Mouse (Mus musculus): Measurements from ENCODE around the gene Stra6.

Gene Stra6

DNA sequence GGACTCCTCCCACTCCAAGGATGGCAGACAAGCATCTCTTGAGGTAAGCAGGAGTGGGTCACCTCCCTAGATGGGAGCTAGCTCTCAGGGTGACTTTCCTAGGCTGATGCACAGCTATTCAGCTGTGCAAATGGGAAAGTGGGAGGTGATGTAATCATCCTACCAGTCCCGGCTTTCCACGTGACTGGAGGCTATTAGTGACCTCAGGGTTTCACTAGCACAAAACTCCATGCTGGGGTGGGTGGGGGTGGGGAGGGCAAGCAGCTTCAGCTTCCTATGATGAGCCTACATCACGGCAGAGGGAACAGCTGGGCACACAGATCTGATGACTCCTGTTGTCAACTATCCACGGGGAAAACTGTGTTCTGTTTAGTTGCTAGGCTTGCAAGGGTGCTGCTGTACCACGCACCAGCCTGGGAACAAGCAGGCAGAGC lies 111.2 kb downstream of the Stra6 start:
- peak in 1 of 2 experiments; percentile 52 for DNase-seq (ENCODE audit: low spot score in 2 of 2)

DNA sequence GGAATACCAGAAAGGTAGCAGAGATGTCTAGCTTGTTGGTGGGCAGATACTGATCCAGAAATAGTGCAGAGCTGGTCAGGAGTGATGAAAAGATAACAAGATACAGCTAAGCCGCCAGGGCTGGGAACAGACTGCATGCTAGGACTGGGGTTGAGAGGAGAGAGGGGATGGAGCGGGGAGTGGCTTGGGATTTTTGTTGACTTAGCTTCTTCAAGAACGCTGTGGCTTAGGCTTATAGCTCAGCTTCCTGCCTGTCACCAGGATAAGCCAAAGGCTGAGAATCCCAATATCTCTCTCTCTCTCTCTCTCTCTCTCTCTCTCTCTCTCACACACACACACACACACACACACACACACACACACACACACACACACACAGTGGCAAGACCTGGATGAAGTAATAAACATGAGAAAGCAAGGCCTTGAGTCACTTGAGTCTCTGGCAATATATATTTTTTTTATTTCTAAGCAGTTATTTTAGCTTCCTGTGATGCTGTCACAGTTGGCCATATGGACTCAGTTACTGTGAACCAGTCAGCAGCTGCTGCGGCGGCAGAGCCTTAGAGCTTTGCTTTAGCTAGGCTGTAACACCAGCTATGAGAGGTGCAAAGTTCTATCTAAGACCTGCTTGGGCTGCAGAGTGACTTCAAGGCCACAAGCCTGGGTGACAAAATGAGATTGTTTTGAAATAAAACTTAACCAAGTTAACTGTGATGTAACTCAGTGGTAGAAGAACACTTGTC lies 112.3 kb downstream of the Stra6 start:
- DNase-seq (ENCODE audit: low spot score in 2 of 2): peak in 1 of 2 experiments; percentile 73

DNA sequence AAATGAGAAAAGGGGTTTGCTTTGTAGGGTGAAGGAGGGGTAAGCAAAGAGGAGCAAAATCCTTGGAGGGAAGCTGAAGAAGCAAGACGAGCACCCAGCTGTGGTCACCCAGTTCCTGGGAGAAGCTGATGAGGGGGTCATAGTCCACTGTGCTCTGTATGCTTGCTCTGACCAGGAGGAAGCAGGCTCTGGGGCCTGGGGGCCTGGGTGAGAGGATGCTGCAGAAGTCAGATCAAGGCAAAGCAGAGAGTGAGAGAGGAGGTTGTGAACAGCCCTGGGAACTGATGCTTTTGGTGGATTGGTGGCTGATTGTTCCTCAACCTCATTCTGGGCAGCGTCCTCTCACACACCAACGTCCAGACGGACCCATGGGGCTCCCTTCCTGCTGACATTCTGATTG lies 113.6 kb downstream of the Stra6 start:
- no peak for DNase-seq (ENCODE audit: low spot score in 2 of 2)

GRCm38 (mm10) chr9:58179390-58179789 lies 115.8 kb downstream of the Stra6 start:
- DNase-seq (ENCODE audit: low spot score in 2 of 2): no peak

- no peak for DNase-seq (ENCODE audit: low spot score in 2 of 2)
These were observed 120.9 kb downstream of the Stra6 start for GRCm38 (mm10) chr9:58184456-58184855.

- no peak for DNase-seq (ENCODE audit: low spot score in 2 of 2)
These were observed 130.6 kb downstream of the Stra6 start for GRCm38 (mm10) chr9:58194222-58194621.

GRCm38 (mm10) chr9:58195671-58196070 lies 132.1 kb downstream of the Stra6 start:
- DNase-seq (ENCODE audit: low spot score in 2 of 2): no peak

GRCm38 (mm10) chr9:58196141-58196540 lies 132.6 kb downstream of the Stra6 start:
- no peak for DNase-seq (ENCODE audit: low spot score in 2 of 2)

DNA sequence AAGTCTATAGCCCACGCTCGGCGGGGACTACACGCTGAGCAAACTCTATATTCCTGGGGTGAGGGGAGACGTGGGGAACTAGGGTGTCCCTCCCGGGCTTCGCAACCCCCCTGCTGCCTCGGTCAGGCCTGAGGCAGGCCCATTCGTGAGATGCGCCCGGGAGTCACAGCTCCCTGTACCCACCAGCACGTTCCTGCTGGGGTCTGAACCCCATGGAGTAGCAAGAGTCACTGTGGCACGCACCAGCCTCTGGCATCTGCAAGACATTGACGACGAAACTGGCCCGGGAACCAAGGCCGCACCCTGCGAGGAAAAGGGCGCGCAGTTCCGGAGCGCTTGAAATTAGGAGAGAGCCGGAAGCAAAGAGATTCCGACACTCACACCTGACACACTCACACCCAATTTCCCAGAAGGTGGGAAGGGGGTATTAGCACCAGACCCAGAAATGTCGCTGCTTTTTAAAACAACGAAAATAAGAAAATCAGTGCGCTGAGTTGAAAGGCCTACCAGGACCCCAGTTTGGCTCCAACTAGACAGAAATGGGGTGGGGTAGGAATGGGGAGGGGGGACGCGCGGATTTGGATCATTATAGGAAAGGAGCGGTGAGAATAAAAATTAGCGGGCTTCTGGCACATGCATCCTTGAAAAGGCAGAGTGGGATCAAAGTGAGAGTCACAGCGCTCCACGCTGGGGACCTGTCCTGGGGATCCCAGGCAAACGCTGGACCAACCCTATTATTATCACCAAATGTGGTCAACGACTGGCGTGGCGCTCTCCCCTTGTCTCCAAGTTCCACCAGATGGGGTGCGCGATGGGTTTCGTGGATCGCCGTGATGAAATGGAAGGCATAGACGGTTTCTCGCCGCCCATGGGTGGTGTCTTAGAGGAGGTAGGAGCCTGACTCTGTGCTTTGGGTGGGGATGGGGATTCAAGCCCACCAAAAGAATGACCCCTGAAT lies 133.3 kb downstream of the Stra6 start:
- no peak for DNase-seq (ENCODE audit: low spot score in 2 of 2)

GRCm38 (mm10) chr9:58197781-58198701 lies 134.5 kb downstream of the Stra6 start:
- DNase-seq (ENCODE audit: low spot score in 2 of 2): peak in 1 of 2 experiments; percentile 61

DNA sequence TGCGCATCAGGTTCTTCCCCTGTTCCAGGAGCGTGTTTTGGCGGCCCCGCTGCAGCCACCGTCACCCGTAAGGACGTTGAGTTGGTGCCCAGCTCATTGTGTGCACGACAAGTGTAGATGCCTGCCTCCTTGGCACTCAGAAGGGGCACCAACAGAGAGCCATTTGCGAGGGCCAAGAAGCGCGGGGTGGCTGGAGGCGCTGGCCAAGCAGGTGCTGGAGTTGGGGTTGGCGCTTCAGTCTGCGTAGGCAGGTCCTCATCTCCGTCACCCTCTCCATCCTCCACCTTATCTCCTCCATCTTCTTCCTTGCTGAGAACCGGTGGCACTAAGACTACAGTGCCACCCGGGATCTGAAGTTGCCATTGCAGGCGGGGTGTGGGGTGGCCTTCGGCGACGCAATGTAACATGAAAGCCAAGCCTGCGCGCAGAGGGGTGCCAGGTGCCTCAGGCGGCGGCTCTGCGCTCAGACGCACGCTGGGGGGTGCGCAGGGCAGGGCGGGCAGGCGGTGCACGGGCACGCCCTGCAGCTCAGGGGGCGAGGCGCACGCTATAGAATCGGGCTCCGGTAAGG lies 135.3 kb downstream of the Stra6 start:
- no peak for DNase-seq (ENCODE audit: low spot score in 2 of 2)

GRCm38 (mm10) chr9:58199381-58200269 lies 136.0 kb downstream of the Stra6 start:
- DNase-seq (ENCODE audit: low spot score in 2 of 2): peak in 1 of 2 experiments; percentile 56

- no peak for DNase-seq (ENCODE audit: low spot score in 2 of 2)
These were observed 136.9 kb downstream of the Stra6 start for GRCm38 (mm10) chr9:58200270-58201090.

- DNase-seq (ENCODE audit: low spot score in 2 of 2): no peak
These were observed 137.7 kb downstream of the Stra6 start for GRCm38 (mm10) chr9:58201091-58201842.

DNA sequence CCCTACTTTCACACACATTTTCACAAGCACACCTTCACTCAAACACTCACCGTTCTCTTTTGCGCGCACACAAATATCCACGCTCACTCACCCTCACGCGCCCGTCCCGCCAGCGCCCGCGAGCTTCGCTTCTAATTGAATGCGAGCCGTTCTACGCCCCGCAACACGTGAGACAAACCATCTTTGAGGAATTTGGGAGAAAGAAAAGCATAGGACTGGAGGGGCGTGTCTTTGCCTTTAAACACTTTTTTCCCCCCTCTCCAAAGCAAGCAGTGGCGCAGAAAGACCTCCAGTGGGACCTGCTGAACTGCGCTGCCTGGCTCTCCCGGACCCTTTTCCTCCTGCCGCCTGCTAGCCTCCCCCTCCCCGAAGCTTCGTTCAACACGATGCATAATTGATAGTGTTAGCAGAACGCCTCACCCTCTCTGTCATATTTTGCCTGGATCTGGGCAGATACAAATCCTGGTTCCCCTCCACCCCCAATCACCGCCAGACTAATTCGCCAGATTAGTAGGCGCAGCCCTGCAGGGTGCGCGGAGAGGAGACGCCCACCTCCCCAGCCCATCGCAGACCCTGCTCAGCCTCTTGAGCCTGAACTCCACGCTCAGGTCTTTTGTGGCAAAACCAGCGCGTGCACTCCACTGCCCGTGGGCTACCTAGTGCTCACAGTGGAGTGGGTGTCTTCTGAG lies 138.4 kb downstream of the Stra6 start:
- no peak for DNase-seq (ENCODE audit: low spot score in 2 of 2)

DNA sequence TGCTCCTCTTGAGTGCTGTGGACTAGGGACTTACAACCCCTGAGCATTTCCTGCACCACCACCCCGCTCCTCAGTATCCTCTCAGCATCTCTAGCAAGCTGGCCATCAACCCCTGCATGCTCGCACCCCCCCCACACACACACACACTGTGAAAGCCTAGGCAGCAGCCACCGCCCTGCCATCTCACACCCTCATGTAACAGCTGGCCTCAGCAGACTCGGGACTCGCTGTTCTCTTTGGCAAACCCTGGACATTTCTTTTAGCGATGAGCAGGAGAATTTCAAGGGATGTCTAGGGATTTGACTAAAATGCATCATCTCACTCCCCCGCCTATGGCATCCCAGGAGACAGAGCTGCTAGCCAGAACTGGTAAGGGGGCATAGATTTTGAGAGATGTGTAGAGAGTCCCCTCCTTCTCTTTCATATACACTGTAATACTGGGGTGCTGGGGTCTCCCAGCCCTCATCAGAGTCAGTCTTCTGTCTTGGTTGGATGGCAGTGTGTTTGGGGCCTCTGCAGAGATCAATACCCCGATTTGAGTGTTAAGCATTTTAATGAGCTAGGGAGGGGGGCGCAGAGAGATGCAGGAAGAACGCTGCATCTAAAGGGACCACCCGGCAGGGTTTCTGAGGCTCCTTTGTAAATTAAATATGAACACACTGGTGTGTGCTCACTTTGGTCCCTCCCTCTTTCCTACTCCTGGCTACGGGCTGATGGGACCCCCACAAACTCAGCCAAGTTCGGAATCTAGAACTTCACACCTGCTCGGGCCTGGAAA lies 139.3 kb downstream of the Stra6 start:
- peak in 1 of 2 experiments; percentile 82 for DNase-seq (ENCODE audit: low spot score in 2 of 2)

Data from right cerebral cortex, postnatal 36 days (tissue).